In genomic region chr2:163218095-163218494, GRCm38 (mm10) we compare ENCODE assay signal across 32 mouse cellular contexts. TPM values are rescaled to one million over a fixed set of nuclear protein-coding genes. Genes with fewer than 3 reads are reported as not detected.
"Had no signal": no experiment of that assay in that cellular context is flagged by ENCODE, and none has a peak within 500 bp of the region (broad histone marks: within the 10 kb centered on the region; RNA-seq: fewer than 3 reads in every experiment).

No protein-coding gene starts in this region.

- H3K9ac ChIP-seq: limb, embryonic 12.5 days; limb, embryonic 13.5 days; limb, embryonic 15.5 days; liver, embryonic 12.5 days; liver, embryonic 13.5 days; liver, embryonic 14.5 days; liver, embryonic 15.5 days; liver, postnatal 0 days; lung, embryonic 14.5 days; lung, embryonic 15.5 days; midbrain, embryonic 12.5 days; neural tube, embryonic 12.5 days; neural tube, embryonic 13.5 days had no signal

- H3K4me1 ChIP-seq: limb, embryonic 10.5 days; limb, embryonic 12.5 days; liver, embryonic 12.5 days; liver, embryonic 13.5 days; liver, embryonic 15.5 days had no signal

- H3K27me3 ChIP-seq: liver, embryonic 13.5 days; lung, embryonic 15.5 days; midbrain, embryonic 12.5 days had no signal

- H3K36me3 ChIP-seq: limb, embryonic 10.5 days; limb, embryonic 12.5 days; limb, embryonic 13.5 days; limb, embryonic 15.5 days; liver, embryonic 12.5 days; liver, embryonic 13.5 days; liver, embryonic 15.5 days; lung, embryonic 15.5 days; midbrain, embryonic 12.5 days; neural tube, embryonic 12.5 days; neural tube, embryonic 13.5 days had no signal

- H3K27ac ChIP-seq: limb, embryonic 10.5 days; limb, embryonic 12.5 days; limb, embryonic 13.5 days; limb, embryonic 15.5 days; liver, embryonic 12.5 days; liver, embryonic 13.5 days; liver, embryonic 14.5 days; liver, embryonic 15.5 days; lung, embryonic 15.5 days; macrophage; midbrain, embryonic 10.5 days; midbrain, embryonic 12.5 days; neural tube, embryonic 12.5 days; neural tube, embryonic 13.5 days had no signal

- ATAC-seq: liver, embryonic 12.5 days; liver, postnatal 0 days; lung, postnatal 0 days; midbrain, embryonic 16.5 days had no signal

- H3K9me3 ChIP-seq: limb, embryonic 10.5 days; limb, embryonic 12.5 days; limb, embryonic 13.5 days; limb, embryonic 15.5 days; liver, embryonic 12.5 days; liver, embryonic 13.5 days; liver, embryonic 15.5 days; lung, embryonic 15.5 days; midbrain, embryonic 10.5 days; midbrain, embryonic 12.5 days; neural tube, embryonic 12.5 days; neural tube, embryonic 13.5 days had no signal

- DNase-seq: left cerebral cortex, postnatal 4 days; liver; liver, embryonic 13.5 days; liver, postnatal 0 days; lung, adult 18-20 months; lung, adult 2 months; lung, embryonic 14.5 days; lung, postnatal 10 days; lung, postnatal 14 days; lung, postnatal 36 days; lung, postnatal 4 days had no signal

- H3K4me2 ChIP-seq: limb, embryonic 12.5 days; limb, embryonic 13.5 days; limb, embryonic 15.5 days; liver, embryonic 11.5 days; liver, embryonic 12.5 days; liver, embryonic 13.5 days; liver, embryonic 15.5 days; lung, embryonic 14.5 days; lung, embryonic 15.5 days; midbrain, embryonic 11.5 days; midbrain, embryonic 12.5 days; neural tube, embryonic 12.5 days; neural tube, embryonic 13.5 days had no signal

- H3K4me3 ChIP-seq: limb, embryonic 10.5 days; limb, embryonic 12.5 days; limb, embryonic 13.5 days; limb, embryonic 15.5 days; liver, embryonic 12.5 days; liver, embryonic 13.5 days; liver, embryonic 15.5 days; lung, embryonic 15.5 days; megakaryocyte, embryonic 14.5 days; midbrain, embryonic 10.5 days; midbrain, embryonic 12.5 days; myocyte; neural tube, embryonic 12.5 days; neural tube, embryonic 13.5 days had no signal

RNA-seq across cellular contexts. Expression of gene Tox2, which starts 15.2 kb away (rescaled TPM):
- total RNA-seq: megakaryocyte, adult 5-6 weeks; monocyte, adult 5-6 weeks had no signal
